Mouse (Mus musculus): ENCODE results near the gene Esx1.

DNA sequence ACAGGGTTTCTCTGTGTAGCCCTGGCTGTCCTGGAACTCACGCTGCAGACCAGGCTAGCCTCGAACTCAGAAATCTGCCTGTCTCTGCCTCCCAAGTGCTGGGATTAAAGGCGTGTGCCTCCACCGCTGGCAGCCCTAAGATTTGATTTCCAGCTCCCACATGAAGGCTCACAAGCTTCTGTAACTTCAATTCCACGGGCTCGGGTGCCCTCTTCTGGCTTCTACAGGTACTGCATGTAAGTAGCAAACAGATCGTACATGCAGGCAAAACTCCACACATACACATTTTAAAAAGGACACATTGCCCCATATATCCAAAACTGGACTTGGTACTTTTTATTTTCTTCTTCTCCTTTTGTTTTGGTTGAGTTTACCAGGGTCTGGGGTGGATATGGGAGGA, 48.1 kb upstream of the Esx1 start:
- TF ChIP-seq POLR2A (IDR thresholded peaks at IDR 0.05; ENCODE audit: low read depth, low read length) (no peak), CTCF (IDR thresholded peaks at IDR 0.05; ENCODE audit: borderline replicate concordance, insufficient read depth, low read length) (no peak)
